ENCODE assay signal across 15 mouse cellular contexts in the genomic region with DNA sequence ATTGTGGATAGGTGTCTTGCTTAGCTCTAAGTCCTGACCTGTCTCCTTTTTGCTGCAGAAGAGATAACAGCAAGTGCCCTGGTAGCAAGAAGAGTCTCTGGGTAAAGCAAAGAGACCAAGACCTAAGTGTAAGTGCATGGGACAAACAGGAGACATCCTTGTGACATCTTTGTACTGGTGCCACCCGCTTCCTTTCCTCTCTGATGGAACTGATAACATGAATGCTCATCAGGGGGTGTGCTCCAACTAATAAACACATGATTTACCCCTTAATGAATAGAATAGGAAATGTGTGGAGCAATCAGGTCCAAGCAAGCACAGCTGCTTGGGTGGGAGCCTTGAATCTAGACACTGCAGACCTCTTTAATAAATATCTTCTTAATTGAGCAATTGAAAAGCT.
"Had no signal": no experiment of that assay in that cellular context is flagged by ENCODE, and none has a peak within 500 bp of the region (broad histone marks: within the 10 kb centered on the region; RNA-seq: fewer than 3 reads in every experiment).

No protein-coding gene starts in this region.

- H3K27ac ChIP-seq: liver, embryonic 13.5 days; liver, embryonic 15.5 days; lung, embryonic 15.5 days; macrophage; midbrain, embryonic 13.5 days; midbrain, embryonic 15.5 days; neural tube, embryonic 12.5 days; stomach, embryonic 15.5 days; stomach, postnatal 0 days had no signal

- H3K4me3 ChIP-seq: liver, embryonic 13.5 days; liver, embryonic 15.5 days; lung, embryonic 15.5 days; megakaryocyte, embryonic 14.5 days; midbrain, embryonic 13.5 days; midbrain, embryonic 15.5 days; neural tube, embryonic 12.5 days; stomach, embryonic 15.5 days had no signal

- DNase-seq: liver, embryonic 13.5 days; liver, postnatal 0 days; right cerebral cortex, postnatal 14 days; thymus, adult 2 months; thymus, postnatal 25 days; thymus, postnatal 4 days had no signal

- H3K4me1 ChIP-seq: liver, embryonic 13.5 days; liver, embryonic 15.5 days; lung, embryonic 15.5 days; megakaryocyte, embryonic 14.5 days; neural tube, embryonic 12.5 days; stomach, embryonic 15.5 days had no signal
